Mouse (Mus musculus): ENCODE measurements around the gene Abcf2.

Gene Abcf2

DNA sequence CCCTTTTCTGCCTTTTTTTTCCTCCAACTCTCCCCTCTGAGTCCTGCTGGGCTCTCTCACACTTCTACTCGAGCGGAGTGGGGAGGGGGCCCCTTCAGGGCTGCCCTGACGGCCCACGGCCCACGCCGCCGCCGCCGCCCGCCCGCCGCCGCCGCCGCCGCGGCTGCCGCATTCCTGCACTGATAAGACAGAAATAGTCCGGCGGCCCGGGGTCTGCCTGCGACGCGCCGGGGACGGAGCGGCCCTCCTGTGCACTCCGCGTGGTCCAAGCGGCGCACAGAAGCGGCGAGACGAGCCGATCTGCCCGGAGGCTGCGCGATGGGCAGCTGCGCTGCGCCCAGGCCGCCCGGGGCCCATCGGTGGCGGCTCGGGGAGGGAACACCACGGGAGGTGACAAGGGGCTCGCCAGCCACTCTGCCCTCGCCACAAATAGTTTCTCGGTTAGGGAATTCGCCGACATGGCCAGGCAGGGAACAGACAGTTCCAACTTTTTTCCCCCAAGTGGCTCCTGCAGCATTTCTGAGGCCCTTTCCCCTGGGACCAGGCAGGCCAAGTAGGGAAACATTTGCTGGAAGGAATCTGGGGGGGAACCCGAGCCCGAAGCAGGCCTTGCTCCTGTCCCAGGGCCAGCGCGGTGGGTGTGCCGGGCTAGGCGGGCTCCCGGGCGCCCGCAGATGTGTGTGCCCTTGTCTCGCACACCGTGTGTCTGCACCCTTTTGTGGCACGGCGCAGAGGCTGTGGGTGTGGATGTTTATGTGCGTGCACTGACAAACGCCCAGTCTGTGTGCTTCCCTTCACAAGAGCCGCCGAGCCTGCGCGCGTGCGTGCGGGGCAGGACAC lies 24.9 kb upstream of the Abcf2 start:
- WGBS: under 1% methylated on average over 73 of the region's 73 CpGs

GRCm38 (mm10) chr5:24601071-24601835 lies 24.0 kb upstream of the Abcf2 start:
- WGBS: 6% methylated on average over 33 of the region's 33 CpGs

DNA sequence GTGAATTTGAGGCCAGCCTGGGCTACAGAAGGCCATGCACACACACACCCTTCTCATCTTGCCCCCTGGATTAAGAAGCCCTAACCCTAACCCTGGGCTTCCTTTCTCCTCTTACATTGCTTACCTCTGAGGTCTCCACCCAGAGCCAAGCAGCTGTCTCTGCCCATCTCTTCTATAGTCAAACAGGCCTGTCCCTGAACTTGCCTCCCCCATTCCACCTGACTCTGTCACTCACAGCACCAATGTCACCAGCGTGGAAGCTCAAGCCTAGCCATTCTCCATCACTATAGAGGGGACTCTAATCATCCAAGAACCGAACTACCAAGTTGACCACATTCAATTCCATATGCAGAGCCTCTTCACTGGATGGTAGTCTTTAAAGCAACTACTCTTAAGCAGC lies 23.0 kb upstream of the Abcf2 start:
- 86% methylated on average over 2 of the region's 2 CpGs for WGBS

GRCm38 (mm10) chr5:24599137-24599536 lies 21.9 kb upstream of the Abcf2 start:
- WGBS: 24% methylated on average over 8 of the region's 8 CpGs

DNA sequence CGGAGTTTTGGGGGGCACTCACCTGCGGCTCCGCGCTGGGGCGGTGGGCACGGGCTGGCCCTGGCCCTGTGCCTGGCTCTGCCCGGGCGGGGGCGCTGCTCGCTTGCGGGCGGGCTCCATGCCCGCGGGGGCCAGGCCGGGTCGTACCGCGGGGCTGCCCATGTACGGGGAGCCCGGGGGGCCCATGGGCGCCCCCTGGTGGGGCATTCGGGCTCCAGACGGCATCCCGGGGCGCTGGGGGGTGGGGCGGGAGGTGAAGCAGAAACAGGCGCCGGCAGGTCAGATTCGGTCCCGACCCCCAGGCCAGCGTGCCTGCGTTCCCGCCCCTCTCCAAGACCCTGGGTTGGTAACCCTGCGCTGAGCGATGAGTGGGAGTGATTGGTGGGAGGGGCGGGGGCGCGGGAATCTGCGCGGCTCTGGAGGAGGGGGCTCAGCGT lies 21.3 kb upstream of the Abcf2 start:
- WGBS: 2% methylated on average over 41 of the region's 41 CpGs

DNA sequence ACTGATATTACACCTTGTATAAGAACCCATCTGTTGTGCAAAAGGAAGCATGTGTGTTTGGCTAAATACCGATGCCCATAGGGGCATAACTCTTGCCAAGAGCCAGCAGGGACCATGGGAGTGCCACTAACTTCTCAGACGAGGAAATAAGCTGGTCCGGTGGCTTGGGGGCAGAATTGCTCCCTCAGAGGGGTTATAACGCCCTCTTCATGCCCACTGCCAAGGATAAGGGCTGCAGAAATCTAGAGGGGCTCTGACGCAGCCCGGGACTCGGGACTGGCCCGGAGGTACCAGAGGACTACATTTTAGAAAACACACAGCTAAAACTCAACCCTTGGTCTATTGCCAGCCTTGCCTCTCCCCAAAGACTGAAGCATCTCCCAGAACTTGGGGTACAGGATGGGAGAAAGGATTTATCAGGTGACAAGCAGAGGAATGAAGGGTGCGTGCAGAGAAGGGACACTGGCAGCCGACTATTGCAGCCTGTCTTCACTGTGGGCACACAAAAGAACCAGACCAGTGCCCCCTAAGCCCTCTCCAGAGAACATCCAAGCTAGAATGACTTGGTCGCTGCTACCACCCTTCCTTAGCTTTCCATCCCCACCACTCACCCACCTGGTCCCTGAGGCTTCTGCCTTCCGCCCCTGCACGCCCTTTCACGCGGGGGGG lies 20.8 kb upstream of the Abcf2 start:
- WGBS: 8% methylated on average over 15 of the region's 15 CpGs

DNA sequence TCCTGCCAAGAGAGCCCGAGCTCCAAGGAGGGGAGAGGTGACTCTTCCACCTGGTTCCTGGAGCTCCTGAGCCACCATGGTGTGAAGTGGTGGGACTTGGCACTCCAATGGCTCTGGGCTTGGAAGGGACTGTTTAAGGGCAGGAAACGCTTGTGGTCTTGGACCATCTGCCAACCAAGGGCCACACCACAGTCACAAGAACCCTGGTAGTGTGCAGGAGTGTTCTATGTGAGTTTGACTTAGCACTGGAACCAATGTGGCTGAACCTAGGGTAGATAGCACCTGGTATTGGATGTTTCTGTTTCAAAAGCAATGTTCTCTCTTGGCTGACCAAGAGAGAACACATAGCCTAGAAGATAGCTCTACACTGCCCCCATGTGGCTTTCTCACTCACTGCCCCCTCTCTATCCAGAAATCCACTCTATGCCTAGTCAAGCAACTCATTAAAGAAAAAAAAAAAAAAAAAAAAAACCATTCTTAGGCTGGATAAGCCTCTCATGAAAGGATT lies 20.0 kb upstream of the Abcf2 start:
- WGBS: 10% methylated on average over 2 of the region's 2 CpGs

- WGBS: 7% methylated on average over 11 of the region's 11 CpGs
These were observed 19.4 kb upstream of the Abcf2 start for GRCm38 (mm10) chr5:24596519-24597171.

DNA sequence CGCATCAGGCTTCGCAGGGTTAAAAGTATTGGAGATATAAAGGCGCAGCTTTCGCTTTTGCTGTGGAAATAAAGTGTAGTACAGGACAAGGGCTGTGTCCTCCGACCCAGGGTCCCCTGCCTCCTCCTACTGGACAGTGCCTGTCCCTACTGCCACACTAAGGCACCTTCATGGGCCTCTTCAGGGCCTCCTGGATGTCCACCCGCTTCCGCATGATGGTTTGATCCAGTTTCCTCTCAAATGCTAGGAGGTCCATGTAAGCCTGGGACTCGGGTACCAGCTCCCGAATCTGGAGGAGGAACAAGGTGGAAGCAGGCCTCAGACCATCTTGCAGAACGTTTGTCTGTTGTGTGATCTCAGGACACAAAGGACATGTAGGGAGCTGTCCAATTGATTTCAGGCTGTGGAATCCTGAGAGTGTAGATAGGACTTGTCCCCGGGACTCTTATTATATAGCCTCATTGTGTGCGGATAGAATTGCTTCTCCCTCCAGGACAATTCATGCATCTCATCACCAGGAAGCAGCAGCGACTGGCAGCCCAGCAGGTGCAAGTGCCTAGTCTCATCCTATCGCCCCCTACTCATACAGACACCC lies 18.6 kb upstream of the Abcf2 start:
- 41% methylated on average over 14 of the region's 14 CpGs for WGBS

DNA sequence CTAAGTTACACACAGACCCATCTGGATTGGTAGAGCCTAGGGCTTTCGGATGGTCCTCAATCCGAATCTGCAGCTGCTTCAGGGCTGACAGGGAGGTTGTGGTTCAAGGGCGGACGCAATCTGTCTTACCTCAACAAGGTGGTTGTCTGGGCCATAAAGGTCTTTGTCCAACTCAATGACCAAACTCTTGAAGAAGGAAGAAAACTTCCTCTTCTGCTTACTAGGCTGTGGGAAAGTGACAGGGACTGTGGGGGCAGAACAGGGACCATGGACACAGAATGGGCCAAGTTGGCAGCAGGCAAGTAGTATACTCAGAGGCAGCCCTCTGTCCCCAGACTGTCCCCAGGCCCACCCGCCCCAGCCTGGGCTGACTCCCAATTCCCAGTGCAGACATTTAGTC lies 18.0 kb upstream of the Abcf2 start:
- WGBS: 84% methylated on average over 5 of the region's 5 CpGs

- WGBS: 88% methylated on average over 5 of the region's 5 CpGs
These were observed 17.1 kb upstream of the Abcf2 start for GRCm38 (mm10) chr5:24594346-24594745.

- WGBS: 63% methylated on average over 10 of the region's 10 CpGs
These were observed 16.7 kb upstream of the Abcf2 start for GRCm38 (mm10) chr5:24593928-24594327.

GRCm38 (mm10) chr5:24593230-24593629 lies 16.0 kb upstream of the Abcf2 start:
- 77% methylated on average over 10 of the region's 10 CpGs for WGBS

DNA sequence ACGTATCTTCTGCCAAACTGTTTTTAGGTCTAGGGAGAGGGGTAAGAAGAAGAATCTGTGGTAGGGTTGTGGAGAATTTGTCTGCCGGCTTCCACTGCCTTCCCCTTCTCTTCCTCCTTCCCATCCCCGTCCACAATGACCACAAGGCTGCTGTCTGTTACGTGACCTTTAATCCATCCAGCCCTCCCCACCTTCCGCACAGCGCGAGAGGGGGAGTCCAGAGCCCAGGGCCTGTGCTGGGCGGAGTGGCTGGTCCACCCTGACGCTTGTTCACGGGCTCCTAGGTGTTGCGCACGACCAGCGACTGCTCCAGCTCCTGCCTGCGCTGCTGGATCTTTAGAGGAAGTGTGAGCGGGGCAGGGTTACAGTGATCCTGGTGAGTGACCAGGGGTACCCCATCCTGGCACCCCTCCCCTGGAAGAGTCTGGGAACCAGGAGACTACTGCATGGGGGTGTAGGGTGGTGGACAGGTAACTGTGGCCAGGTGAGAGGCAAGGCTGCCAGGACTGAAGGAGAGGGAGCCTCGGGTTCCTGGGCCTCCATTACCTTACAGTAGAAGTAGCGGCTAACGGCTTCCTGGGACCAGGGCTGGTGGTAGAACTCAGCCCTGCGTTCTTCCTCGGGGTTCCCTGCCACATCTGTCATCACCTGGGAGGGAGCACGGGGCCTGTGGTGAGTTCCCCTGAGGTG lies 15.3 kb upstream of the Abcf2 start:
- WGBS: 67% methylated on average over 21 of the region's 21 CpGs

GRCm38 (mm10) chr5:24591796-24592470 lies 14.7 kb upstream of the Abcf2 start:
- whole genome bisulfite sequencing: 57% methylated on average over 24 of the region's 24 CpGs

- 34% methylated on average over 23 of the region's 23 CpGs for WGBS
These were observed 14.0 kb upstream of the Abcf2 start for GRCm38 (mm10) chr5:24591268-24591721.

GRCm38 (mm10) chr5:24589511-24590500 lies 12.5 kb upstream of the Abcf2 start:
- WGBS: 81% methylated on average over 20 of the region's 20 CpGs

DNA sequence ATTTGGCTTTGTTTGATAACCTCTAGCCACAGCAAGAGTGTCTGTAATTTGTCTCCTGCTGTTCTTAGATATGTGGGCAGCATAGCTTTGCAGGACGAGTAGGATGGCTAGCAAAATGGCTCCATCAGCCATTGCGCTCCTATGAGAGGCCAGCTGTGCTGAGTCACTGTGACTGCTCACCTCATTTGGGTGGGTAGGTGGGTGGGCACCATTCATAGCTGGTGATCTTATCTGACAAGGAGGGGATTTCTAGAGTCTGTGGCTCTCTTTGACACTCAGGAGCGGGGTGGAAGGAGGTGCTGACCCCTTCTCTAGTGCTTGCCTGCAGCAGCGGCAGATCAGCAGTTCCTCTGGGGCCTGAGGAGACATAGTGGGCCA lies 9.9 kb upstream of the Abcf2 start:
- WGBS: 7% methylated on average over 4 of the region's 4 CpGs
